10 mouse cellular contexts compared by ENCODE assay signal in genomic region chr4:119366758-119367526, GRCm38 (mm10). TPM values are rescaled to one million over a fixed set of nuclear protein-coding genes. Genes with fewer than 3 reads are reported as not detected.
A peak's percentile ranks its signal among the peaks of the same experiment; 100 is the strongest.
DNase-seq lines count a peak whose midpoint lies in the region.
"Had no signal": no experiment of that assay in that cellular context is flagged by ENCODE, and none has a peak within 500 bp of the region (broad histone marks: within the 10 kb centered on the region; RNA-seq: fewer than 3 reads in every experiment).

No protein-coding gene starts in this region.

- peak; percentile 33 to 39 for DNase-seq in kidney, postnatal 36 days
- DNase-seq in kidney, postnatal 10 days: no peak
- peak; percentile 43 for DNase-seq in adrenal gland, adult 2 months
- DNase-seq in fibroblast of lung, adult 2 months (ENCODE audit: low read depth): peak; percentile 48
- DNase-seq in skeletal muscle tissue, adult 2 months (ENCODE audit: low read depth, low spot score): peak; percentile 27
- no peak for DNase-seq in c-Kit-positive CD71-positive TER-119-positive erythroid progenitor cells, embryonic 14.5 days (ENCODE audit: low spot score)
- DNase-seq in urinary bladder, adult 18-20 months (ENCODE audit: low spot score in 2 of 2): no peak
- DNase-seq: cerebellum, postnatal 36 days had no signal

RNA-seq across cellular contexts. Expression of gene Ppih, which starts 46.6 kb away (rescaled TPM):
- 10 to 100 TPM; 15.9 to 23.7 TPM for total RNA-seq in adrenal gland, adult 2 months (2021)
- 1.8 and 1.9 TPM in 2 replicates for polyA plus RNA-seq in adrenal gland, adult 2 months (2012; rRNA removed)

RNA-seq across cellular contexts. Expression of gene Ccdc30, which starts 48.4 kb away (rescaled TPM):
- total RNA-seq in adrenal gland, adult 2 months (2021): 10 to 100 TPM in 1 of 2 experiments, 1 to 10 TPM in 1; 7.2 to 23.9 TPM
- polyA plus RNA-seq in adrenal gland, adult 2 months (2012; rRNA removed): 2.5 and 3.2 TPM in 2 replicates

RNA-seq across cellular contexts. Expression of gene Ppcs, which starts 55.3 kb away (rescaled TPM):
- total RNA-seq in adrenal gland, adult 2 months (2021): 10 to 100 TPM; 28.9 to 55.6 TPM
- polyA plus RNA-seq in adrenal gland, adult 2 months (2012; rRNA removed): 60.9 and 75.8 TPM in 2 replicates

RNA-seq across cellular contexts. Expression of gene Zmynd12, which starts 55.7 kb away (rescaled TPM):
- total RNA-seq in adrenal gland, adult 2 months (2021): 1 to 10 TPM; 3.0 to 3.3 TPM
- polyA plus RNA-seq in adrenal gland, adult 2 months (2012; rRNA removed): 5.5 and 7.9 TPM in 2 replicates
- total RNA-seq: megakaryocyte-erythroid progenitor cell, adult 5-6 weeks had no signal
- polyA plus RNA-seq: liver, embryonic 11.5 days had no signal

Comparison
In these comparisons a context has a peak if more than half of its experiments do, and no peak if none do; other contexts are left out.
1. DNase-seq: peak in kidney, postnatal 36 days (2 of 2), adrenal gland, adult 2 months (single experiment), fibroblast of lung, adult 2 months (single experiment) and skeletal muscle tissue, adult 2 months (single experiment); none in kidney, postnatal 10 days (single experiment), c-Kit-positive CD71-positive TER-119-positive erythroid progenitor cells, embryonic 14.5 days (single experiment) and urinary bladder, adult 18-20 months (0 of 2).